Mouse (Mus musculus): ENCODE data around the gene Afg3l1.
"Not testable (repeated sequence)": the region's sequence is repeated elsewhere in the genome, so short reads cannot be mapped to it uniquely, and the experiment has no call there.

Afg3l1 gene

DNA sequence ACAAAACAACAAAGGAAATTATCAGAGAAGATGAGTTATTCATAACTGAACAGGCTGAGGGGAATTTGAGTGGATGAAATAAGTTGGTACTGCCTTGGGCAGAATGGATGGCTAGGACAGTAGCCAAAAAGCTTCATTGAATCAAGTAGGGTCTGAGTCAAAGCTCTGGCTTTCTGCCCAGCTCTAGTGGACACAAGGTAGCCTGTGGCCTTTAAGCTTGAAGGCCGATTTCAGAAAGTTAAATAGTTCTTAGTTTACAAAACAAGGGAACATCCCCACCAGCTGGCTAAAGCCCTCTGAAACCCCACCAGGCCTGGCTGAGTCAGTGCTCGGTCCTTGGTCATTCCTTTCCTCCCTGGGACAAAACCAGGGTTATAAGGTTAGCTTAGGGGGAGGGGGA, 38.9 kb downstream of the Afg3l1 start:
- DNase-seq (ENCODE audit: low spot score) = no peak

DNA sequence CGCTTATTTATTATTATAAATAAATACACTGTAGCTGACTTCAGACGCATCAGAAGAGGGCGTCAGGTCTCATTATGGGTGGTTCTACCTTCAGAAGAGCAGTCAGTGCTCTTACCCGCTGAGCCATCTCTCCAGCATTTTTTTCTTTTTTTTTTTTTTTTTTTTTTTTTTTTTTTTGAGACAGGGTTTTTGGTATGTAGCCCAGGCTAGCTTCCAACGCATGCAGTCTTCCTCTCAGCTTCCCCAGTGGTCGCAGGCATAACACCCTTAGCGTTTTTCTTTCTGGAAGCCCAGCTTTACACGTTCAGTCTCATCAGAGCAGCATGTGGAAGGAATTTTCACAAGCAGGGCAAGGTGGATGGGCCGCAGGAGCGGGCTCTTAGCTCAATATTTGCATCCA, 40.5 kb downstream of the Afg3l1 start:
- no peak for DNase-seq (ENCODE audit: low spot score)

DNA sequence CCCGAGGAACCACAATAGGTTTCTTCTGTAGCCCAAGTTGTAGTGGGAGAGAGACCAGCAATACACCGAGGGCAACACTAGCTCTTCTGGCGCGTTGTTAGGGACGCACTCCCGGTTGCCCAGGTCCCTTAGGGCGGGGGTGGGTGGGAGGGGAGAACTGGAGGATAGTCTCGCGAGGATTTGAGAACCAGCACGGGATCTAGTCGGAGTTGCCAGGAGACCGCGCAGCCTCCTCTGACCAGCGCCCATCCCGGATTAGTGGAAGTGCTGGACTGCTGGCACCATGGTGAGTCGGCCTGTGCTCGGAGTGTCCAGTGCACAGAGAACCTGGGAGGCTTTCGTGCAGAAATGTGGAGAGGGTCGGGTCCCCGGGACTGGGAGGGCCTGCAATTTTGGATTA, 41.0 kb downstream of the Afg3l1 start, which contains the start of gene Gas8:
Gene Gas8 (plus strand): TSS at position 168 of the 400 bp plus-strand sequence.
- peak; percentile 85 for DNase-seq (ENCODE audit: low spot score)

DNA sequence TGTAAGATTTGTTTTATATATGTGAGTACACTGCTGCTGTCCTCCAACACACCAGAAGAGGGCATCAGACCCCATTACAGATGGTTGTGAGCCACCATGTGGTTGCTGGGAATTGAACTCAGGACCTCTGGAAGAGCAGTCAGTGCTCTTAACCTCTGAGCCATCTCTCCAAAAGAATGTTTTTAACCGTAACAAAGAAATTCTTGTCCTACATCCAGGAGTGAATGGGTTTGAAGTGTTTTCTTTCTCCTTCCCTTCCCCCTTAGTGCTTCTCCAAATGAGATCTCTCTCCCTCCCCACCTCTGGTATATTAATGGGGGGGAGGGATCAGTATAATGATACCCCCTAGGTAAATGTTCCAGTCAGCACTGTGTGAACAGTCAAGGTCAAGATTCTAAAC, 42.3 kb downstream of the Afg3l1 start:
- DNase-seq (ENCODE audit: low spot score) = not testable (repeated sequence)

DNA sequence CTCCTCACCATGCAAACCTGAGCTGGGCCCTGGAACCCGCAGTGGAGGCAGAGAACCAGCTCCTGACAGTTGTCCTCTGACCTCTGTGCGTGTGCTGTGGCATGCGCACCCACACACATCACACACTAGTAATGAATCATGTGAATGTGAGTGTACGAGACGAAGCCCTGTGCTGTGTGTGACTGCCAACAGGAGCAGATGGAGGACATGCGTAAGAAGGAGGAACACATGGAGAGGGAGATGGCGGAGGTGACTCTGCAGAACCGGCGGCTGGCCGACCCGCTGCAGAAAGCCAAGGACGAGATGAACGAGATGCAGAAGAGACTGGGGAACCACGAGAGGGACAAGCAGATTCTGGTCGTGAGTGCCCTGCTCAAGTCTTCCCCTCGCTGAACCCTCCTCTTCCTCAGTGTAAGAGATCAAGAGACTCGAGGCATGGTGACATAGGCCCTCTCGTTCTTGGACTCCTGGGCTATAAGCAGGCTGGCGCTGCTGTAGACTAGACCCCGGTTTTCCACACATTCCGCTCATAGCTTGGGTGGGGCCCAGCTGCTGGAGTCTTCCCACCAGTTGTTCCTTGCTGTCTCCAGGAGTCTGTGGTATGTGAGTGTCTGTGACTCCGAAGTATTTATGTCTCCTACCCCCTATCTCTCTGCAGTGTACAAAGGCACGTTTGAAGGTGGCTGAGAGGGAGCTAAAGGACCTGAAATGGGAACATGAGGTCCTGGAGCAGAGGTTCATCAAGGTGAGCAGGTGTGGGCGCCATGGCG, 50.2 kb downstream of the Afg3l1 start:
- DNase-seq (ENCODE audit: low spot score) = no peak

DNA sequence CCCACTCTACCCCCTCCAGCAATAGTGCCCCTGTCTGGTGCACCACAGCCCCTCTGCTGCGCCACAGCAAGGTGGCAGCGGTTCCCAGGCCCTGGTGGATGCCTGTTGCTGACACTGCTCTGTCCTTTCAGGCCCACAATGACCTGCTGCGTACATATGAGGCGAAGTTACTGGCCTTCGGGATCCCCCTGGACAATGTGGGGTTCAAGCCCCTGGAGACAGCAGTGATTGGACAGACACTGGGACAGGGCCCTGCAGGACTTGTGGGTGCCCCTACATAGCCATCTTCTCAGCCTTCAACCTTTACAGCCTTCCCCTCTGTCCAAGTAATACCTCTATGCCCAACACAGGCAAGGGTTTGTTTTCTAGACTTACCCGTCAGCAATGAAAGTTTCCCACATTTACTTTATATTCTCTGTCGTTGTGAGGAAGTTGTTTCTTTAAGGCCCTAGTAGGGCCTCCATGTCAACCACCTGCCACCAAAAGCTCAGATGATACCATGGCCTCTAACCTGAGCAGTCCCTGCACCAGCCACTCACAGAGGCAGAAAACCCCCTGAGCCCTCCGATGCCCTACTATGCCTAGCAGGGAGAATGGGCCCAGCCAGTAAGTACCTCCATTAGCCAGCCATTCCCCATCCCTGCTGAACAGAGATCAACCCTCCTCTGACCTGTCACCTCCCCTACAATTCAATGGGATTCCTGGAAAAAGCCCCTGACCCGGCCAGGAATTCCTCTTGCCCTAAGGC, 58.7 kb downstream of the Afg3l1 start:
- no peak for DNase-seq (ENCODE audit: low spot score)

DNA sequence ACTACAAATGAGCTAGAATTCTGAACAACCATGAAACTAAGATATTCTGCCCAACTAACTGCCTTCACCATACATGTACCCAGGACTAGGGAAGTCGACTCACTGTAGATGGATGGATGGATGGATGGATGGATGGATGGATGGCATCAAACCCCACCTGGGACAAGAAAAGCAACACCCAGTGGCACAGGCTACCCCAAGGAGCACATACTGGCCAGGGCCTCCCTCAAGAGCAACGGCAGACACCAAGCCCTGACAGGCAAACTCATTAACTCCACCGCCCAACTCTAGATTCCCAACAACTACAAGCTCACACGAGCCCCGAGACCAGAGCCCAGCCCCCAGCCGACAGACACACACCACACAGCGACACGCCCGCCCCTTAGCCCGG, 59.3 kb downstream of the Afg3l1 start:
- no peak for DNase-seq (ENCODE audit: low spot score)

DNA sequence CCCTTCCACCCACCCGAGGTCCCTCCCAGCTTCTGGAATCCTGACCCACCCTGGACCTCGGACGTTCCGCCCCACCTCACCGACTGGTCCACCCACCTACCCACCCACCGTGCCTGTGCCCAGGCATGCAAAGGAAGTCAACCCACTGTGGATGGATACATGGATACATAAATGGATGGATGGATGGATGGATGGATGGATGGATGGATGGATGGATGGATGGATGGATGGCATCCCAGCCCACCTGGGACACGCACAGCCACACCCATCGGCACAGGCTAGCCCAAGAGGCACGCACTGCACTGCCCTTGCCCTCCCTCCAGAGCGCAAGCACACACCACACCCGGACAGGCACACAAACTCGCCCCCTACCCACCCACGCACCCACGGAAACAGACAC, 59.9 kb downstream of the Afg3l1 start:
- not testable (repeated sequence) for DNase-seq (ENCODE audit: low spot score)

Measured in left cerebral cortex, adult 11 months (tissue).